Mouse (Mus musculus) v-Abl transformed pro-B cells (cell line): ENCODE results near the gene Efcab3.
"Not testable (repeated sequence)": the region's sequence is repeated elsewhere in the genome, so short reads cannot be mapped to it uniquely, and the experiment has no call there.

Source experiments
- in situ Hi-C, 2 experiments: fragments of 400-800 bp; cut with MboI; formaldehyde crosslinking; loops; one replicate each; pipeline ENCODE4 v1.15.1; 2025; ENCODE audit not compliant: unreplicated experiment in 2 of 2

Efcab3 gene

GRCm38 (mm10) chr11:105063292-105063691 lies at the start of gene Efcab3:
Efcab3 (plus strand) TSS chr11:105063592.
- in situ Hi-C loops, result no loop called here

- in situ Hi-C loops, result no loop called here
These were observed 42.3 kb upstream of the Efcab3 start for GRCm38 (mm10) chr11:105021071-105021470.

- in situ Hi-C loops, result no loop called here
These were observed 34.5 kb upstream of the Efcab3 start for GRCm38 (mm10) chr11:105028744-105029348.

GRCm38 (mm10) chr11:105029525-105029924 lies 33.9 kb upstream of the Efcab3 start:
- in situ Hi-C loops, result no loop called here

- in situ Hi-C loops, result no loop called here
These were observed 33.2 kb upstream of the Efcab3 start for GRCm38 (mm10) chr11:105030229-105030628.

- in situ Hi-C loops, result no loop called here
These were observed 32.3 kb upstream of the Efcab3 start for GRCm38 (mm10) chr11:105031103-105031502.

- in situ Hi-C loops, result no loop called here
These were observed 28.3 kb upstream of the Efcab3 start for GRCm38 (mm10) chr11:105035081-105035480.

GRCm38 (mm10) chr11:105112448-105112847 lies 49.1 kb downstream of the Efcab3 start:
- in situ Hi-C loops, result not testable (repeated sequence)

- in situ Hi-C loops, result no loop called here
These were observed 54.4 kb downstream of the Efcab3 start for GRCm38 (mm10) chr11:105117814-105118213.

GRCm38 (mm10) chr11:105120551-105121061 lies 57.2 kb downstream of the Efcab3 start:
- in situ Hi-C loops, result loop anchor here (5.0 to 10.0 kb wide), 5 partner anchors 533 to 813 kb away; partner anchors contain the start of gene Kansl1 (in 1 of the 2)

- in situ Hi-C loops, result loop anchor here (5.0 to 10.0 kb wide), 5 partner anchors 534 to 814 kb away; partner anchors contain the start of gene Kansl1 (in 1 of the 2)
These were observed 58.4 kb downstream of the Efcab3 start for GRCm38 (mm10) chr11:105121792-105122191.

GRCm38 (mm10) chr11:105123986-105124385 lies 60.6 kb downstream of the Efcab3 start:
- in situ Hi-C loops, result loop anchor here (5.0 to 10.0 kb wide), 5 partner anchors 537 to 817 kb away; partner anchors contain the start of gene Kansl1 (in 1 of the 2)

- in situ Hi-C loops, result loop anchor here (5.0 to 10.0 kb wide), 5 partner anchors 61 to 811 kb away; partner anchors contain the start of gene Kansl1 (in 1 of the 2)
These were observed 62.5 kb downstream of the Efcab3 start, which contains the start of gene Mettl2 for GRCm38 (mm10) chr11:105125735-105126519. Mettl2 (plus strand) TSS chr11:105126425.

GRCm38 (mm10) chr11:105126520-105127029 lies 63.2 kb downstream of the Efcab3 start:
- in situ Hi-C loops, result loop anchor here (5.0 to 10.0 kb wide), 5 partner anchors 61 to 812 kb away; partner anchors contain the start of gene Kansl1 (in 1 of the 2)

GRCm38 (mm10) chr11:105135692-105136091 lies 72.3 kb downstream of the Efcab3 start:
- in situ Hi-C loops, result loop anchor here in 1 of 2 experiments (10.0 kb wide), 1 partner anchor 841 kb away; no protein-coding TSS in a partner anchor

- in situ Hi-C loops, result loop anchor here in 1 of 2 experiments (10.0 kb wide), 1 partner anchor 842 kb away; no protein-coding TSS in a partner anchor
These were observed 73.9 kb downstream of the Efcab3 start for GRCm38 (mm10) chr11:105137255-105137654.

- in situ Hi-C loops, result not testable (repeated sequence)
These were observed 77.1 kb downstream of the Efcab3 start for GRCm38 (mm10) chr11:105140512-105140911.

- in situ Hi-C loops, result no loop called here
These were observed 77.7 kb downstream of the Efcab3 start for GRCm38 (mm10) chr11:105141115-105141514.

- in situ Hi-C loops, result no loop called here
These were observed 80.2 kb downstream of the Efcab3 start for GRCm38 (mm10) chr11:105143564-105143963.

- in situ Hi-C loops, result no loop called here
These were observed 80.7 kb downstream of the Efcab3 start for GRCm38 (mm10) chr11:105144084-105144483.
